ENCODE assay signal across 11 mouse cellular contexts in the genomic region with DNA sequence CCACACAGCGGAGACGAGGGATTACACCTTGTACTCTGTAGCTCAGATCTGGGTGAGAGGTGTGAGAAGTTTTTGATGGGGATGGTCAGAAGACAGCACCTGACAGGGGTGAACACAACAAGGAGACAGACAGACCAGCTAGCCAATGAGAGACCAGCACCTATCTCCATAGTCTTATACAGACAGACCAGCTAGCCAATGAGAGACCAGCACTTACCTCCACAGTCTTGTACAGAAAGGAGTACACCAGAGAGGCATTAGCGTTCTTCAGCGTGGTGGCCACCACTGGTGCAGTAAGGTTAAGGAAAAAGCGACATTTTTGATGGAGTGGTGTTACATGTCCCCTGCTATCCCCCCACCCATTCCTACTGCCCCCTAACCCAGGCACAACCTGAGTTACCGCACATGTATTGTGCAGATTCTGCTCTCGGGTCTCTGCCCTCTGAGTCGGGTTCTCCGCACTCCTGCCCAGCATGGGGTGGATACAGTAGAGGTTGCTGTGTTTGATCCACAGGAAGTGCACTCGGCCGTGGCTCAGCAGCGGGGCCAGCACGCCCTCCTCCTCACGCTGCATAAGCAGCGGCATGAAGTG. TPM values are rescaled to one million over a fixed set of nuclear protein-coding genes. Genes with fewer than 3 reads are reported as not detected.
DNase-seq lines count a peak whose midpoint lies in the region; ATAC-seq and TF ChIP-seq lines count a peak whose summit lies in the region.
"Had no signal": no experiment of that assay in that cellular context is flagged by ENCODE, and none has a peak within 500 bp of the region (broad histone marks: within the 10 kb centered on the region; RNA-seq: fewer than 3 reads in every experiment).

No protein-coding gene starts in this region.

- peak; percentile 18 to 56; a peak in 2 of 4 replicates for TF ChIP-seq POLR2A in MEL (IDR thresholded peaks at IDR 0.05; ENCODE audit: control insufficient read depth in 1 of 2, insufficient read depth in 1 of 2, low read depth in 1 of 2, low read length in 2 of 2, poor library complexity in 1 of 2)

- no peak overlapping the region for H3K4me3 ChIP-seq in liver, embryonic 11.5 days (ENCODE audit: low read depth, low read length)
- peak overlapping the region; percentile 38 to 42 for H3K4me3 ChIP-seq in MEL (ENCODE audit: control insufficient read depth in 1 of 2, insufficient read depth in 1 of 2, low read depth in 2 of 2, low read length in 2 of 2)

- TF ChIP-seq CTCF in MEL (IDR thresholded peaks at IDR 0.05 in 2 of 3, conservative IDR thresholded peaks at IDR 0.05 in 1 of 3; ENCODE audit: control insufficient read depth in 1 of 3, insufficient read depth in 1 of 3, low read depth in 2 of 3, low read length in 3 of 3, poor library complexity in 1 of 3, severe bottlenecking in 1 of 3), result no peak

- no peak for DNase-seq in liver, embryonic 11.5 days (ENCODE audit: low spot score)
- DNase-seq in liver (no peak), MEL (ENCODE audit: low read depth, low spot score) (peak; percentile 98)
- peak; percentile 88 for DNase-seq in induced T-regulatory cell, adult 2 months (ENCODE audit: low read depth)
- DNase-seq in retina, embryonic 14.5 days (ENCODE audit: low spot score), result peak; percentile 26
- no peak for DNase-seq in embryo, embryonic 10.5 days (ENCODE audit: low spot score)
- DNase-seq in layer of hippocampus, postnatal 36 days, result no peak
- DNase-seq in frontal cortex, postnatal 10 days (ENCODE audit: low spot score in 2 of 2), result no peak
- DNase-seq: adrenal gland, postnatal 25 days; heart, adult 11 months; layer of hippocampus, adult 9-11 months had no signal

- ATAC-seq in liver, embryonic 11.5 days (replicated peaks; ENCODE audit: low FRiP score), result 0 out of 2 replicates have a peak, but pooled peaks have one; percentile 30

- no peak overlapping the region for H3K27ac ChIP-seq in liver, embryonic 11.5 days (ENCODE audit: low read depth, low read length)
- H3K27ac ChIP-seq in MEL (ENCODE audit: control insufficient read depth, low read depth, low read length), result no peak overlapping the region

- no peaks in the 10 kb centered on the region for H3K36me3 ChIP-seq in liver, embryonic 11.5 days (ENCODE audit: control insufficient read depth, insufficient read depth, low read length)
- peaks cover 0 to 6% of the 10 kb centered on the region in 2 experiments; a peak in 1 of 4 replicates for H3K36me3 ChIP-seq in MEL (ENCODE audit: control insufficient read depth in 1 of 2, insufficient read depth in 2 of 2, low read length in 2 of 2)

- peaks cover 15% of the 10 kb centered on the region for H3K27me3 ChIP-seq in liver, embryonic 11.5 days (replicated peaks; ENCODE audit: control insufficient read depth, insufficient read depth, low read length)
- peaks cover 0 to 2% of the 10 kb centered on the region in 2 experiments; a peak in 1 of 4 replicates for H3K27me3 ChIP-seq in MEL (ENCODE audit: control insufficient read depth in 1 of 2, insufficient read depth in 2 of 2, low read length in 2 of 2)

- no peak overlapping the region for H3K9ac ChIP-seq in liver, embryonic 11.5 days (ENCODE audit: low read depth, low read length)
- H3K9ac ChIP-seq in MEL (ENCODE audit: control insufficient read depth, low read depth, low read length, poor library complexity, severe bottlenecking), result peak overlapping the region; percentile 35

- H3K4me2 ChIP-seq in liver, embryonic 11.5 days, result peak overlapping the region; percentile 31

- H3K9me3 ChIP-seq in liver, embryonic 11.5 days (ENCODE audit: control insufficient read depth, low read length), result no peaks in the 10 kb centered on the region
- no peaks in the 10 kb centered on the region for H3K9me3 ChIP-seq in MEL (replicated peaks; ENCODE audit: insufficient read depth, low read length)

- 65% methylated on average over 15 of the region's 15 CpGs for WGBS in liver, embryonic 11.5 days

- TF ChIP-seq EP300 in MEL (IDR thresholded peaks at IDR 0.05; ENCODE audit: low read depth in 1 of 2, low read length in 2 of 2), result no peak

- peaks cover 4% of the 10 kb centered on the region for H3K4me1 ChIP-seq in liver, embryonic 11.5 days (replicated peaks; ENCODE audit: control insufficient read depth, insufficient read depth, low read length)
- peaks cover 0 to 6% of the 10 kb centered on the region in 2 experiments; a peak in 3 of 4 replicates for H3K4me1 ChIP-seq in MEL (ENCODE audit: control insufficient read depth in 1 of 2, insufficient read depth in 2 of 2, low read length in 2 of 2)

- H3K79me2 ChIP-seq in MEL (ENCODE audit: control insufficient read depth, insufficient read depth, low read length, poor library complexity), result no peaks in the 10 kb centered on the region

- no peak for TF ChIP-seq RAD21 in MEL (IDR thresholded peaks at IDR 0.05; ENCODE audit: low read depth, low read length)

TF ChIP-seq in MEL, 35 proteins besides CTCF, POLR2A, EP300 and RAD21 (continues in another document):
- peak; percentile 80 for TF ChIP-seq TBP (IDR thresholded peaks at IDR 0.05; ENCODE audit: low read depth, low read length)
- peak; percentile 54 for TF ChIP-seq USF1 (IDR thresholded peaks at IDR 0.05; ENCODE audit: low read depth, low read length)
- TF ChIP-seq TCF12 (IDR thresholded peaks at IDR 0.05; ENCODE audit: low read depth, low read length), result no peak
- TF ChIP-seq USF2 (IDR thresholded peaks at IDR 0.05; ENCODE audit: borderline replicate concordance in 1 of 2, insufficient read depth in 1 of 2, low read depth in 1 of 2, low read length in 2 of 2), result no peak
- TF ChIP-seq TAL1 (IDR thresholded peaks at IDR 0.05; ENCODE audit: low read length), result 0 out of 2 replicates have a peak, but pooled peaks have one; percentile 4
- no peak for TF ChIP-seq E2F4 (IDR thresholded peaks at IDR 0.05; ENCODE audit: borderline replicate concordance, low read depth, low read length)
- TF ChIP-seq GATA1 (IDR thresholded peaks at IDR 0.05; ENCODE audit: low read depth, low read length), result peak; percentile 53
- TF ChIP-seq ELF1 (IDR thresholded peaks at IDR 0.05; ENCODE audit: low read depth, low read length), result 0 out of 2 replicates have a peak, but pooled peaks have one; percentile 14
- 0 out of 2 replicates have a peak, but pooled peaks have one; percentile 9 for TF ChIP-seq ZMIZ1 (IDR thresholded peaks at IDR 0.05; ENCODE audit: low read depth, low read length)
- peak; percentile 63; the same call in 1 of the 2 replicates for TF ChIP-seq SIN3A (IDR thresholded peaks at IDR 0.05; ENCODE audit: low read length)
- 0 out of 2 replicates have a peak, but pooled peaks have one; percentile 18 for TF ChIP-seq MAX (IDR thresholded peaks at IDR 0.05; ENCODE audit: low read length)
- TF ChIP-seq MYB (IDR thresholded peaks at IDR 0.05; ENCODE audit: low read depth, low read length), result no peak
- no peak for TF ChIP-seq BHLHE40 (IDR thresholded peaks at IDR 0.05; ENCODE audit: borderline replicate concordance, low read depth, low read length)
- no peak for TF ChIP-seq NRF1 (IDR thresholded peaks at IDR 0.05; ENCODE audit: insufficient read depth, low read depth, low read length, poor library complexity, severe bottlenecking)
- no peak for TF ChIP-seq MAZ (IDR thresholded peaks at IDR 0.05; ENCODE audit: low read depth, low read length)
- peak; percentile 87 for TF ChIP-seq CHD2 (IDR thresholded peaks at IDR 0.05; ENCODE audit: low read length)
- TF ChIP-seq CHD1 (IDR thresholded peaks at IDR 0.05; ENCODE audit: low read depth, low read length), result no peak
- TF ChIP-seq SMC3 (IDR thresholded peaks at IDR 0.05; ENCODE audit: low read depth, low read length), result no peak
- TF ChIP-seq POLR2AphosphoS5 (IDR thresholded peaks at IDR 0.05; ENCODE audit: borderline replicate concordance, low read depth, low read length), result no peak
- TF ChIP-seq MXI1 (IDR thresholded peaks at IDR 0.05; ENCODE audit: low read depth, low read length), result 0 out of 2 replicates have a peak, but pooled peaks have one; percentile 42
- TF ChIP-seq JUND (IDR thresholded peaks at IDR 0.05; ENCODE audit: low read depth, low read length), result no peak
- TF ChIP-seq NELFE (IDR thresholded peaks at IDR 0.05; ENCODE audit: low read depth, low read length), result peak; percentile 54
- no peak for TF ChIP-seq UBTF (IDR thresholded peaks at IDR 0.05; ENCODE audit: borderline replicate concordance, insufficient read depth, low read depth, low read length)

RNA-seq across cellular contexts. Expression of a gene that starts 2.9 kb away (rescaled TPM):
- 1.2 and 1.6 TPM in 2 replicates for polyA plus RNA-seq in liver, embryonic 11.5 days (2014; fragmentation: Nextera tagmentation; extraction: Ambion mirVana)
- total RNA-seq in MEL (2012; rRNA removed), result 0.52 and 0.73 TPM in 2 replicates
- polyA plus RNA-seq in MEL (2012; ENCODE audit: insufficient read depth in 1 of 2, insufficient read length in 2 of 2, low read depth in 1 of 2, low replicate concordance in 2 of 2, missing spikeins in 1 of 2), result 1 to 10 TPM in 1 of 2 experiments, not detected in 1; 1.0 TPM
- total RNA-seq in layer of hippocampus, postnatal 36 days (2021), result under 1 TPM; 0.35 to 0.57 TPM
- total RNA-seq: adrenal gland, postnatal 25 days had no signal

RNA-seq across cellular contexts. Expression of a gene that starts 11.3 kb away (rescaled TPM):
- polyA plus RNA-seq in liver, embryonic 11.5 days (2014; fragmentation: Nextera tagmentation; extraction: Ambion mirVana), result 57.2 and 61.2 TPM in 2 replicates
- 27.3 and 30.7 TPM in 2 replicates for total RNA-seq in MEL (2012; rRNA removed)
- 100 to 1,000 TPM in 1 of 2 experiments, not detected in 1; 121 TPM for polyA plus RNA-seq in MEL (2012; ENCODE audit: insufficient read depth in 1 of 2, insufficient read length in 2 of 2, low read depth in 1 of 2, low replicate concordance in 2 of 2, missing spikeins in 1 of 2)
- 10 to 100 TPM; 49.6 to 56.3 TPM for total RNA-seq in layer of hippocampus, postnatal 36 days (2021)

RNA-seq across cellular contexts. Expression of a gene that starts 18.0 kb away (rescaled TPM):
- 48.0 and 48.2 TPM in 2 replicates for polyA plus RNA-seq in liver, embryonic 11.5 days (2014; fragmentation: Nextera tagmentation; extraction: Ambion mirVana)
- total RNA-seq in MEL (2012; rRNA removed), result 40.1 and 55.2 TPM in 2 replicates
- 10 to 100 TPM in 1 of 2 experiments, not detected in 1; 67.9 TPM for polyA plus RNA-seq in MEL (2012; ENCODE audit: insufficient read depth in 1 of 2, insufficient read length in 2 of 2, low read depth in 1 of 2, low replicate concordance in 2 of 2, missing spikeins in 1 of 2)
- 10 to 100 TPM; 53.0 to 62.9 TPM for total RNA-seq in layer of hippocampus, postnatal 36 days (2021)

RNA-seq across cellular contexts. Expression of a gene that starts 21.5 kb away (rescaled TPM):
- polyA plus RNA-seq in liver, embryonic 11.5 days (2014; fragmentation: Nextera tagmentation; extraction: Ambion mirVana), result 19.3 and 24.2 TPM in 2 replicates
- total RNA-seq in MEL (2012; rRNA removed), result 175 and 199 TPM in 2 replicates
- polyA plus RNA-seq in MEL (2012; ENCODE audit: insufficient read depth in 1 of 2, insufficient read length in 2 of 2, low read depth in 1 of 2, low replicate concordance in 2 of 2, missing spikeins in 1 of 2), result 100 to 1,000 TPM in 1 of 2 experiments, 10 to 100 TPM in 1; 76.1 to 233 TPM
- 10 to 100 TPM; 48.1 to 50.2 TPM for total RNA-seq in layer of hippocampus, postnatal 36 days (2021)

RNA-seq across cellular contexts. Expression of a gene that starts 44.2 kb away (rescaled TPM):
- 57.0 and 61.1 TPM in 2 replicates for polyA plus RNA-seq in liver, embryonic 11.5 days (2014; fragmentation: Nextera tagmentation; extraction: Ambion mirVana)
- 76.4 and 83.9 TPM in 2 replicates for total RNA-seq in MEL (2012; rRNA removed)
- polyA plus RNA-seq in MEL (2012; ENCODE audit: insufficient read depth in 1 of 2, insufficient read length in 2 of 2, low read depth in 1 of 2, low replicate concordance in 2 of 2, missing spikeins in 1 of 2), result 10 to 100 TPM in 1 of 2 experiments, not detected in 1; 99.7 TPM
- total RNA-seq in layer of hippocampus, postnatal 36 days (2021), result 10 to 100 TPM; 38.8 to 40.9 TPM

Comparison
In these comparisons a context has a peak if more than half of its experiments do, and no peak if none do; other contexts are left out.
1. DNase-seq: peak in MEL (single experiment), induced T-regulatory cell, adult 2 months (single experiment) and retina, embryonic 14.5 days (single experiment); none in liver, embryonic 11.5 days (single experiment), liver (single experiment), embryo, embryonic 10.5 days (single experiment), layer of hippocampus, postnatal 36 days (0 of 2) and frontal cortex, postnatal 10 days (0 of 2).